Mouse (Mus musculus) kidney, embryonic 14.5 days (tissue): ENCODE measurements around the gene Egr4. TPM values are rescaled to one million over a fixed set of nuclear protein-coding genes. Genes with fewer than 3 reads are reported as not detected.

ENCODE experiments used
- ATAC-seq: fragments of 200-750 bp; cut with Nextera tagmentation; 2 replicates; pipeline ENCODE4 v1.8.0; 2017; ENCODE audit warnings: moderate number of reproducible peaks, mild to moderate bottlenecking, moderate TSS enrichment, moderate library complexity; ENCODE audit not compliant: low FRiP score, low TSS enrichment
- H3K27ac ChIP-seq: fragments of 300-500 bp; sonication (generic); 2 replicates; pipeline ENCODE4 v1.5.1; 2014; ENCODE audit warnings: low read depth, mild to moderate bottlenecking, low read length, moderate library complexity, mixed read lengths
- H3K27me3 ChIP-seq: fragments of 300-500 bp; sonication (generic); 2 replicates; pipeline ENCODE4 v1.6.1; 2014; ENCODE audit warnings: mild to moderate bottlenecking, low read length; ENCODE audit not compliant: control insufficient read depth, insufficient read depth
- H3K36me3 ChIP-seq: fragments of 300-500 bp; sonication (generic); 2 replicates; pipeline ENCODE4 v1.6.1; 2014; ENCODE audit warnings: low read length, mixed read lengths; ENCODE audit not compliant: control insufficient read depth, insufficient read depth
- H3K4me1 ChIP-seq: fragments of 300-500 bp; sonication (generic); 2 replicates; pipeline ENCODE4 v1.6.1; 2014; ENCODE audit warnings: low read length, mixed read lengths; ENCODE audit not compliant: control insufficient read depth, insufficient read depth
- H3K4me2 ChIP-seq: fragments of 300-500 bp; sonication (generic); replicated peaks from 2 replicates; pipeline ENCODE4 v1.6.1; 2014; ENCODE audit warnings: low read depth, mild to moderate bottlenecking, low read length
- H3K4me3 ChIP-seq: fragments of 300-500 bp; sonication (generic); 2 replicates; pipeline ENCODE4 v1.5.1; 2014; ENCODE audit warnings: mild to moderate bottlenecking, low read length
- H3K9ac ChIP-seq: fragments of 300-500 bp; sonication (generic); 2 replicates; pipeline ENCODE4 v1.6.1; 2014; ENCODE audit warnings: low read depth, mild to moderate bottlenecking, low read length, moderate library complexity
- H3K9me3 ChIP-seq: fragments of 300-500 bp; sonication (generic); 2 replicates; pipeline ENCODE4 v1.6.1; 2016; ENCODE audit warnings: low read length; ENCODE audit not compliant: control insufficient read depth
- WGBS: fragments of 180-500 bp; shearing (Covaris S2); extraction: QIAGEN DNeasy Blood & Tissue Kit; methylation state at CpG from one replicate; pipeline ENCODE4 v1.1.7; 2014; 5-methylcytosine and 5-hydroxymethylcytosine counted together
- polyA plus RNA-seq: library from polyadenylated mRNA; unstranded; fragments of >200 nt; fragmentation: Nextera tagmentation; extraction: Ambion mirVana; gene quantifications from 2 replicates; pipeline ENCODE4 v1.2.1, GENCODE M21; 2014

Gene Egr4
- polyA plus RNA-seq = not detected in 2 replicates

GRCm38 (mm10) chr6:85513531-85513910 lies at the start of gene Egr4:
TSS of gene Egr4 (minus strand) at chr6:85513589.
- Histone ChIP-seq H3K36me3 (no peaks in the 10 kb centered on the region), H3K27ac (no peak within 1 kb of the TSS), H3K9ac (no peak within 1 kb of the TSS), H3K27me3 (peaks cover 78% of the 10 kb centered on the region), H3K4me2 (peak within 1 kb of the TSS; percentile 71), H3K4me1 (peaks cover 17% of the 10 kb centered on the region), H3K4me3 (peak within 1 kb of the TSS; percentile 45), H3K9me3 (no peaks in the 10 kb centered on the region)
- ATAC-seq = peak; percentile 51; the same call in 1 of the 2 replicates
- WGBS = 2% methylated on average over 38 of the region's 38 CpGs

GRCm38 (mm10) chr6:85562374-85562773 lies 49.0 kb upstream of the Egr4 start:
- WGBS = 33% methylated on average over 1 of the region's 1 CpGs
- Histone ChIP-seq H3K36me3 (no peaks in the 10 kb centered on the region), H3K9ac (no peak overlapping the region), H3K4me1 (no peaks in the 10 kb centered on the region), H3K27me3 (no peaks in the 10 kb centered on the region), H3K4me3 (no peak overlapping the region), H3K4me2 (no peak overlapping the region), H3K27ac (no peak overlapping the region), H3K9me3 (no peaks in the 10 kb centered on the region)
- no peak for ATAC-seq

GRCm38 (mm10) chr6:85547642-85548041 lies 34.3 kb upstream of the Egr4 start:
- Histone ChIP-seq H3K4me1 (no peaks in the 10 kb centered on the region), H3K27ac (no peak overlapping the region), H3K4me3 (no peak overlapping the region), H3K27me3 (no peaks in the 10 kb centered on the region), H3K4me2 (no peak overlapping the region), H3K9ac (no peak overlapping the region), H3K9me3 (no peaks in the 10 kb centered on the region), H3K36me3 (no peaks in the 10 kb centered on the region)
- no peak for ATAC-seq
- WGBS = 75% methylated on average over 5 of the region's 5 CpGs

GRCm38 (mm10) chr6:85544251-85544881 lies 31.0 kb upstream of the Egr4 start:
- H3K4me1 ChIP-seq = no peaks in the 10 kb centered on the region
- H3K27me3 ChIP-seq = no peaks in the 10 kb centered on the region
- H3K27ac ChIP-seq = no peak overlapping the region
- no peaks in the 10 kb centered on the region for H3K9me3 ChIP-seq
- WGBS = 79% methylated on average over 13 of the region's 13 CpGs
- no peaks in the 10 kb centered on the region for H3K36me3 ChIP-seq
- H3K4me2 ChIP-seq = no peak overlapping the region
- H3K4me3 ChIP-seq = no peak overlapping the region
- H3K9ac ChIP-seq = no peak overlapping the region
- no peak for ATAC-seq

- H3K4me2 ChIP-seq = no peak overlapping the region
- H3K27ac ChIP-seq = no peak overlapping the region
- H3K9me3 ChIP-seq = no peaks in the 10 kb centered on the region
- 68% methylated on average over 10 of the region's 10 CpGs for WGBS
- H3K27me3 ChIP-seq = no peaks in the 10 kb centered on the region
- no peak overlapping the region for H3K4me3 ChIP-seq
- H3K9ac ChIP-seq = no peak overlapping the region
- ATAC-seq = no peak
- no peaks in the 10 kb centered on the region for H3K36me3 ChIP-seq
- H3K4me1 ChIP-seq = no peaks in the 10 kb centered on the region
Measured at GRCm38 (mm10) chr6:85543351-85544175, 30.2 kb upstream of the Egr4 start.

GRCm38 (mm10) chr6:85522825-85523224 lies 9.4 kb upstream of the Egr4 start:
- Histone ChIP-seq H3K9me3 (no peaks in the 10 kb centered on the region), H3K4me1 (no peaks in the 10 kb centered on the region), H3K27ac (no peak overlapping the region), H3K36me3 (no peaks in the 10 kb centered on the region), H3K4me3 (no peak overlapping the region), H3K27me3 (peaks cover 3% of the 10 kb centered on the region; the same call in 1 of the 2 replicates), H3K9ac (no peak overlapping the region), H3K4me2 (no peak overlapping the region)
- WGBS = 68% methylated on average over 2 of the region's 2 CpGs
- ATAC-seq = no peak

GRCm38 (mm10) chr6:85522026-85522425 lies 8.6 kb upstream of the Egr4 start:
- Histone ChIP-seq H3K4me3 (no peak overlapping the region), H3K36me3 (no peaks in the 10 kb centered on the region), H3K9ac (no peak overlapping the region), H3K4me1 (no peaks in the 10 kb centered on the region), H3K9me3 (no peaks in the 10 kb centered on the region), H3K27ac (no peak overlapping the region), H3K4me2 (no peak overlapping the region), H3K27me3 (peaks cover 3% of the 10 kb centered on the region; the same call in 1 of the 2 replicates)
- WGBS = 85% methylated on average over 5 of the region's 5 CpGs
- no peak for ATAC-seq

GRCm38 (mm10) chr6:85518091-85518693 lies 4.8 kb upstream of the Egr4 start:
- ATAC-seq = no peak
- H3K4me1 ChIP-seq = peaks cover 1% of the 10 kb centered on the region; the same call in 1 of the 2 replicates
- H3K9ac ChIP-seq = no peak overlapping the region
- H3K36me3 ChIP-seq = no peaks in the 10 kb centered on the region
- H3K4me3 ChIP-seq = no peak overlapping the region
- no peak overlapping the region for H3K27ac ChIP-seq
- H3K9me3 ChIP-seq = no peaks in the 10 kb centered on the region
- H3K4me2 ChIP-seq = no peak overlapping the region
- WGBS = 55% methylated on average over 5 of the region's 5 CpGs
- peaks cover 36% of the 10 kb centered on the region for H3K27me3 ChIP-seq

- Histone ChIP-seq H3K4me3 (no peak overlapping the region), H3K27ac (no peak overlapping the region), H3K9me3 (no peaks in the 10 kb centered on the region), H3K4me1 (peaks cover 17% of the 10 kb centered on the region), H3K9ac (no peak overlapping the region), H3K27me3 (peaks cover 58% of the 10 kb centered on the region), H3K4me2 (no peak overlapping the region), H3K36me3 (no peaks in the 10 kb centered on the region)
- 79% methylated on average over 4 of the region's 4 CpGs for WGBS
- no peak for ATAC-seq
Measured at GRCm38 (mm10) chr6:85515941-85516340, 2.6 kb upstream of the Egr4 start.
